Mouse (Mus musculus) hindbrain, embryonic 10.5 days (tissue): ENCODE data around the gene Zfp991. TPM values are rescaled to one million over a fixed set of nuclear protein-coding genes. Genes with fewer than 3 reads are reported as not detected.

Experiments
- polyA plus RNA-seq: library from polyadenylated mRNA; unstranded; fragments of >200 nt; fragmentation: Nextera tagmentation; extraction: Ambion mirVana; gene quantifications from 2 replicates; pipeline ENCODE4 v1.2.1, GENCODE M21; 2016

Zfp991 gene
- polyA plus RNA-seq, 1 experiment from 2014 or later, result 3.2 TPM

Other genes with a start within 250 kb of the Zfp991 start
- not detected in 2 replicates for gene Gm21411, start 222.4 kb upstream of the Zfp991 start, polyA plus RNA-seq
- gene Zfp989, start 160.1 kb upstream of the Zfp991 start, polyA plus RNA-seq, result not detected in 2 replicates
- 0.07 TPM in 1 of 2 replicates, not detected in the other for gene Rex2, start 110.2 kb upstream of the Zfp991 start, polyA plus RNA-seq
- not detected in 2 replicates for gene Zfp988, start 173.6 kb downstream of the Zfp991 start, polyA plus RNA-seq
- gene Zfp978, start 229.3 kb downstream of the Zfp991 start, polyA plus RNA-seq, result not detected in 2 replicates